Mouse (Mus musculus): Measurements from ENCODE around the gene Ifne. TPM values are rescaled to one million over a fixed set of nuclear protein-coding genes. Genes with fewer than 3 reads are reported as not detected.

Ifne gene
- polyA plus RNA-seq, 1 experiment, result not detected

DNA sequence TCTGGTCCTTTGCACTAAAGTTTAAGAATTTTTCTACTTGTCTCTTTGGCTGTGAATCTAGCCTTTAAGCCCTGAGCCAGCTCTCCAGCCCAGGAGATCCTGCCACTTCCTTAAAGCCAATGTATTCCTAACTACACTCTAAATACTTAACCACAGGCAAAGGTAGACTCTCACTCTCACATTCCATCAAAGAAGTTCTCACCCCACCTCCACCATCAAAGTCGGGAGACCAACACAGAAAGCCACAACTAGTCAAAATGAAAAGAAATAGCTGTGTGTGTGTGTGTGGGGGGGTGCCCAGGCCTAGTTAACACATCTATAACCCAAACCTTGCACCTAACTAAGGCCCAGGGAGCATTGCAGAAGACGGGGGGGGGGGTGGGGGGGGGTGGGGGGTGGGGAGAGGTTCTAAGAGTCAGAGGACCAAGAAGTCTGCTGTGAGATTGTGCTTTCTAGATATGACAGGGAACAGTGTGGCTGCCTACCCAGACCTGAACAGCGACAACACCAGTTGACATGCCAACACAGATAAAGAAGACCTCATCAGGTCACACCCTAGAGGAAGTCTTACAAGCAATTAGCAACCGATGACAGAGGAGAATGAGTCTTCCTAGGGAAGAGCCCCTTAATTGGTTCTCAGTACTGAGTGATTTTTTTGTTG lies 4.4 kb downstream of the Ifne start:
- 55% methylated on average over 4 of the region's 4 CpGs for WGBS
- no peak overlapping the region for H3K27ac ChIP-seq (ENCODE audit: control insufficient read depth, insufficient read depth, low read length)
- no peaks in the 10 kb centered on the region for H3K27me3 ChIP-seq (ENCODE audit: control insufficient read depth, insufficient read depth, low read length)
- H3K4me3 ChIP-seq (ENCODE audit: control insufficient read depth, insufficient read depth, low read length), result no peak overlapping the region
- TF ChIP-seq POLR2A (IDR thresholded peaks at IDR 0.05; ENCODE audit: control insufficient read depth, extremely low read depth, insufficient read depth, low read length, poor library complexity) (no peak), CTCF (IDR thresholded peaks at IDR 0.05; ENCODE audit: borderline replicate concordance, control insufficient read depth, extremely low read depth, insufficient read depth, low read length, poor library complexity) (no peak)
- no peaks in the 10 kb centered on the region for H3K36me3 ChIP-seq (ENCODE audit: control insufficient read depth, insufficient read depth, low read length)
- no peak for DNase-seq
- H3K4me1 ChIP-seq (replicated peaks; ENCODE audit: control insufficient read depth, insufficient read depth, low read length), result 0 out of 2 replicates have a peak, but pooled peaks cover 3% of the 10 kb centered on the region

DNA sequence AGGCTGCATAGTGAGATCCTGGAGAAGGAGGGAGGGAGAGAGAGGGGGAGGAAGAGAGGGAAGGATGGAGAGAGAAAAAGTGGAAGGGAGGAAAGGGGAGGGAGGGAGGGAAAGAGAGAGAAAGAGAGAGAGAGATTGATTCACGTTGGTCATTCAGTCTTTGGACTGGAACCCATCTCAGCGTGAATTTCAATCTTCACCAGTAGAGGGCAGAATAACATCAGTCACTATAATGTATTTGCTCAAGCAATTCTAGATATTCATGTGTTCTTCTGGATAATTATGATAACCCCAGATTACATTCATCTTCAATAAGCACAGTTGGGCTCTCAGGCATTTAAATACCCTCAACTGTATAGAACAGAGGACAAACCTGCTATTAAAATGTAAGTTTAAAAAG lies 7.3 kb downstream of the Ifne start:
- WGBS, result 0% methylated on average over 2 of the region's 2 CpGs
- H3K4me3 ChIP-seq (ENCODE audit: control insufficient read depth, insufficient read depth, low read length), result no peak overlapping the region
- peak; percentile 26 for DNase-seq
- TF ChIP-seq CTCF (IDR thresholded peaks at IDR 0.05; ENCODE audit: borderline replicate concordance, control insufficient read depth, extremely low read depth, insufficient read depth, low read length, poor library complexity), result no peak
- TF ChIP-seq POLR2A (IDR thresholded peaks at IDR 0.05; ENCODE audit: control insufficient read depth, extremely low read depth, insufficient read depth, low read length, poor library complexity), result no peak
- H3K27ac ChIP-seq (ENCODE audit: control insufficient read depth, insufficient read depth, low read length), result no peak overlapping the region
- H3K4me1 ChIP-seq (replicated peaks; ENCODE audit: control insufficient read depth, insufficient read depth, low read length), result no peaks in the 10 kb centered on the region
- no peaks in the 10 kb centered on the region for H3K27me3 ChIP-seq (ENCODE audit: control insufficient read depth, insufficient read depth, low read length)
- H3K36me3 ChIP-seq (ENCODE audit: control insufficient read depth, insufficient read depth, low read length), result no peaks in the 10 kb centered on the region

DNA sequence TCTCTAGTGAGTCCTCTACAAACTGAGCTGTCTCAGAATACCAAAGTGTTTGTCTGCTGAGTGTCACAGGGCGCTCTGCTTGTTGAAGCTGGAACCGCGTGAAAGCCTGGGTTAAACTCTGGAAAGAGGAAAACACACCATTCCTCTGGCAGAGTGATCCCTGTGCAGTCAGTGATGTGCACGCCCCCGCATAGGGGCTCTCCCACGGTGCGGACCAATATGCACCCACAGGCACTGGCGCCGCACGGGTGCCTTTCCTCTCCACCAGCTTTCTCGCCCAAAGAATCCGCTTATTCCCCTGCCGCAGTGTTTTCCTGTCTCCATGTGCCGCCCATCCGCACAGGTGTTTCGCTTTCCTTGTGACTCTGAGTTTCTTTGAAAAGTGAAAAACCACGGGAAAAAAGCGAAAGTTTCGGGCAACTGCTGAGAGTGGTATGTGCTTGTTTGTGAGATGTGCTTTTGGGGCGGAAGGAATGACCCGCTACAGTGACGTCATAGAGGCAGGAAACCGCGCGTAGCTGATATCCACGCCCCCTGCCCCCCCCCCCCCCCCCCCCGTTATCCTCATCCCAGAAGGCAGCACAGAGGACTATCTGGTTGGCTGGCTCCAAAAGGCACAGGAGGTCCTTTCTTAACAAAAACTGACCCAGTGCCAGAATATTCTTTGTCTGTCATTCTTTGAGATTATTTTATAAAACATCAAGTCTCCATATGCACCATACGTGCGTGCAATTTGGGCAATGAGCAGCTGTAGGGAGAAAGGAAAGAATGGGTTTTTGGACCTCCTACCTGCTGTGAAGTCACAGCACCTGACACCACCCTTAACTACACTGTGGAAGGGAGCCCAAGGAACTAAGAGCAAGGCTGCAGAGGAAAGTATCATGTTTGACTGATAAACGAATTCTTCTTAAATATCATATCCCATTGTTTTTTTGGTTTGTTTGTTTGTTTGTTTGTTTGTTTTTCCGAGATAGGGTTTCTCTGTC lies 11.8 kb downstream of the Ifne start:
- 9% methylated on average over 31 of the region's 31 CpGs for WGBS
- H3K4me1 ChIP-seq (replicated peaks; ENCODE audit: control insufficient read depth, insufficient read depth, low read length), result peaks cover 7% of the 10 kb centered on the region
- peak overlapping the region; percentile 67 for H3K27ac ChIP-seq (ENCODE audit: control insufficient read depth, insufficient read depth, low read length)

DNA sequence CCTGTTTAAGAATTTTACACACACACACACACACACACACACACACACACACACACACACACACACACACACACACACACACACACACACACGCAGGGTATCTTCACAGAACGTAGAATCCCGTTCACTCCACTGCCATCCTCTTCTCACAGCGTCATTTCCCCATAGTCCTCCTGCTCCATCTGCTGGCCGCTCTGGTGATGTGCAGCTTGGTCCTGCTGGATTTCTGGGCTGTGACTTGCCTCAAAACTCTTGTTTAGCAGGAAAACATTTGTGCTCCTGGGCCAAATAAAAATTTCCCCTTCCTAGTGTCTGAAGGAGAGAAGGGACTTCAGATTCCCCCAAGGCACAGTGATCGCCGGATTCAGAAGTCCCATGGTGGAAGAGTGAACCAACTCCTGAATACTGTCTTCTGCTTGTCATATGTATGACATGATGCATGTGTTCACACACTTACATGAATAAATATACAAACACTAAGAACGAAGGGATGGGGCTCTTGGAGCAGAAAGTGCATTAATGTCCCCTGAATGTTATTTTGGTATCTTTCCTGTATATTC lies 12.6 kb downstream of the Ifne start:
- peaks cover 7% of the 10 kb centered on the region for H3K4me1 ChIP-seq (replicated peaks; ENCODE audit: control insufficient read depth, insufficient read depth, low read length)
- no peaks in the 10 kb centered on the region for H3K36me3 ChIP-seq (ENCODE audit: control insufficient read depth, insufficient read depth, low read length)
- 2% methylated on average over 8 of the region's 8 CpGs for WGBS
- peak; percentile 87 for DNase-seq
- no peak overlapping the region for H3K27ac ChIP-seq (ENCODE audit: control insufficient read depth, insufficient read depth, low read length)
- TF ChIP-seq POLR2A (IDR thresholded peaks at IDR 0.05; ENCODE audit: control insufficient read depth, extremely low read depth, insufficient read depth, low read length, poor library complexity), result no peak
- TF ChIP-seq CTCF (IDR thresholded peaks at IDR 0.05; ENCODE audit: borderline replicate concordance, control insufficient read depth, extremely low read depth, insufficient read depth, low read length, poor library complexity), result peak; percentile 85; the same call in 1 of the 2 replicates
- H3K27me3 ChIP-seq (ENCODE audit: control insufficient read depth, insufficient read depth, low read length), result no peaks in the 10 kb centered on the region
- H3K4me3 ChIP-seq (ENCODE audit: control insufficient read depth, insufficient read depth, low read length), result no peak overlapping the region; the same call in 1 of the 2 replicates

More for the DNA sequence above, 11.8 kb downstream of the Ifne start:
- Histone ChIP-seq H3K36me3 (ENCODE audit: control insufficient read depth, insufficient read depth, low read length) (no peaks in the 10 kb centered on the region), H3K27me3 (ENCODE audit: control insufficient read depth, insufficient read depth, low read length) (no peaks in the 10 kb centered on the region), H3K4me3 (ENCODE audit: control insufficient read depth, insufficient read depth, low read length) (peak overlapping the region; percentile 93)
- TF ChIP-seq POLR2A (IDR thresholded peaks at IDR 0.05; ENCODE audit: control insufficient read depth, extremely low read depth, insufficient read depth, low read length, poor library complexity), result 0 out of 2 replicates have a peak, but pooled peaks have one; percentile 37
- TF ChIP-seq CTCF (IDR thresholded peaks at IDR 0.05; ENCODE audit: borderline replicate concordance, control insufficient read depth, extremely low read depth, insufficient read depth, low read length, poor library complexity), result no peak
- DNase-seq, result peak; percentile 64

DNA sequence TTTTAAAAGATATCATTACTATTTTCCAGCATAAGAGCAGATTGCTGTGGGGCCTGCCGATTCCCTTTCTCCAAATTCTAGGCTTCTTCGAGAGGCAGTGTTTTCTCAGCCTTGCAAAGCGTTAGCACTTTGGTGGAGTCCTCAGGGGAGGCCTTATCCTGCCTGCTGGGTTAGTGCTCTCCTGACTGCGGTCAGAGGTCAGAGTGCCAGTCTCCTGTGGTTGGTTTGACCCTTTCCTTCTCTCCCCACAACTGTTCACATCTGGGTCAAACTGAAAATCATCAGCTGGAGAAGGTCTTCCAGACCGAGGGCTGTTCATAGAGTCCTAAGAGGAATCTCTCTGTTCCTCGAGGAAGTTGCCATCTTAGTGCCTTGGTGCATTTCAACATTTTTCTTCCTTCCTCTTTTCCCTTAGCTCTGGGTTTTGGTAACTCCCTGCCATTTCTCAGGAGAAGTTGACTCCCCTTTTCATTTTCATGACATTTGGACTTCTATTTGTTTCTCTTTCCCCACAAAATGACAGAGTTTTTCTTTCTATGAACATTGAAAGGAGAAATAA lies 14.9 kb downstream of the Ifne start:
- Histone ChIP-seq H3K4me3 (ENCODE audit: control insufficient read depth, insufficient read depth, low read length) (no peak overlapping the region), H3K36me3 (ENCODE audit: control insufficient read depth, insufficient read depth, low read length) (no peaks in the 10 kb centered on the region), H3K27me3 (ENCODE audit: control insufficient read depth, insufficient read depth, low read length) (no peaks in the 10 kb centered on the region), H3K27ac (ENCODE audit: control insufficient read depth, insufficient read depth, low read length) (peak overlapping the region; percentile 65), H3K4me1 (replicated peaks; ENCODE audit: control insufficient read depth, insufficient read depth, low read length) (peaks cover 7% of the 10 kb centered on the region)
- no peak for TF ChIP-seq POLR2A (IDR thresholded peaks at IDR 0.05; ENCODE audit: control insufficient read depth, extremely low read depth, insufficient read depth, low read length, poor library complexity)
- no peak for TF ChIP-seq CTCF (IDR thresholded peaks at IDR 0.05; ENCODE audit: borderline replicate concordance, control insufficient read depth, extremely low read depth, insufficient read depth, low read length, poor library complexity)
- 6% methylated on average over 6 of the region's 6 CpGs for WGBS
- DNase-seq, result no peak

DNA sequence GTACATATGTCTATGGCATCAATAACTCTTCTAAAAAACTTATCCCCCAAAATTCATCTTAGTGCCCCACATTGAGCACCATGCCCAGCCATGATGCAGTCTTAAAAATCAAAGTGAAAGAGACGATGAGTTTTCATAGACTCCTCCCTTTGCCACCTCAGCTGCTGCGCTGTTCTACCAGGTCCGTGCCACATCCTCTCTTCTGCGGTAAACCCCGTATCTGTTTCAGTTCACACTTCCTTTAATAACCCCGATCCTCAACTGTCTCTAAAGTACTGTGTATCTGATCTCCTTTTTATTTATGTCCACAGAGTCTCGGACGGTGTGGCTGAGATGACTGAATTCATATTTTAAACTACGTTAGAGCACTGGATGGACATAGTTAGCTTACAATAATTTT lies 15.4 kb downstream of the Ifne start:
- TF ChIP-seq CTCF (IDR thresholded peaks at IDR 0.05; ENCODE audit: borderline replicate concordance, control insufficient read depth, extremely low read depth, insufficient read depth, low read length, poor library complexity), result no peak
- TF ChIP-seq POLR2A (IDR thresholded peaks at IDR 0.05; ENCODE audit: control insufficient read depth, extremely low read depth, insufficient read depth, low read length, poor library complexity), result no peak
- peak overlapping the region; percentile 44 for H3K4me3 ChIP-seq (ENCODE audit: control insufficient read depth, insufficient read depth, low read length)
- no peaks in the 10 kb centered on the region for H3K36me3 ChIP-seq (ENCODE audit: control insufficient read depth, insufficient read depth, low read length)
- no peaks in the 10 kb centered on the region for H3K27me3 ChIP-seq (ENCODE audit: control insufficient read depth, insufficient read depth, low read length)
- peak; percentile 65 for DNase-seq
- WGBS, result 4% methylated on average over 9 of the region's 9 CpGs
- H3K27ac ChIP-seq (ENCODE audit: control insufficient read depth, insufficient read depth, low read length), result peak overlapping the region; percentile 78
- H3K4me1 ChIP-seq (replicated peaks; ENCODE audit: control insufficient read depth, insufficient read depth, low read length), result peaks cover 7% of the 10 kb centered on the region

Measured in thymus, adult 2 months (tissue).